Comparison of ENCODE assay signal across 9 mouse cellular contexts in genomic region chr16:13505055-13505454, GRCm38 (mm10).
DNase-seq lines count a peak whose midpoint lies in the region; TF ChIP-seq lines count a peak whose summit lies in the region.
"Had no signal": no experiment of that assay in that cellular context is flagged by ENCODE, and none has a peak within 500 bp of the region (broad histone marks: within the 10 kb centered on the region; RNA-seq: fewer than 3 reads in every experiment).

No protein-coding gene starts in this region.

- H3K36me3 ChIP-seq in heart, adult 2 months (ENCODE audit: control insufficient read depth, insufficient read depth, low read length): no peaks in the 10 kb centered on the region
- H3K36me3 ChIP-seq: midbrain, embryonic 10.5 days had no signal

- no peak overlapping the region for H3K9ac ChIP-seq in heart, adult 2 months (ENCODE audit: low read depth, low read length)

- no peak for TF ChIP-seq CTCF in heart, adult 2 months (IDR thresholded peaks at IDR 0.05)

- TF ChIP-seq EP300 in heart, adult 2 months (IDR thresholded peaks at IDR 0.05; ENCODE audit: insufficient read depth, low read depth, low read length): no peak

- WGBS in heart, adult 2 months: 39% methylated on average over 5 of the region's 5 CpGs

- H3K4me1 ChIP-seq in heart, adult 2 months (ENCODE audit: control insufficient read depth, insufficient read depth, low read length): no peaks in the 10 kb centered on the region; the same call in 1 of the 2 replicates
- peaks cover 4% of the 10 kb centered on the region; the same call in 1 of the 2 replicates for H3K4me1 ChIP-seq in brown adipose tissue, adult 24 weeks (ENCODE audit: control insufficient read depth, insufficient read depth, insufficient read length, low read length)
- H3K4me1 ChIP-seq: midbrain, embryonic 10.5 days had no signal

- intact Hi-C loops in heart, adult 2 months (cut with DNase I): no loop called here
- intact Hi-C loops in heart, postnatal 25 days (cut with DNase I): no loop called here
- intact Hi-C loops in heart, postnatal 10 days (cut with DNase I): no loop called here

- no peaks in the 10 kb centered on the region for H3K79me2 ChIP-seq in heart, adult 2 months (replicated peaks; ENCODE audit: control insufficient read depth, insufficient read depth, low read length)

- no peaks in the 10 kb centered on the region for H3K27me3 ChIP-seq in heart, adult 2 months (ENCODE audit: control insufficient read depth, insufficient read depth, low read length)

- H3K27ac ChIP-seq in heart, adult 2 months: peak overlapping the region; percentile 66
- H3K27ac ChIP-seq in brown adipose tissue, adult 24 weeks (replicated peaks; ENCODE audit: low read depth, low read length): peak overlapping the region; percentile 97
- H3K27ac ChIP-seq: midbrain, embryonic 10.5 days had no signal

- peak; percentile 39 to 72 for DNase-seq in heart, adult 2 months
- no peak for DNase-seq in heart, postnatal 25 days (ENCODE audit: low spot score)
- peak; percentile 54 for DNase-seq in MN1 (ENCODE audit: low spot score)
- DNase-seq in heart, postnatal 10 days: peak; percentile 67 to 73
- no peak for DNase-seq in right cerebral cortex, postnatal 14 days
- DNase-seq in natural killer cell, adult 2 months (ENCODE audit: low spot score in 2 of 2): no peak
- DNase-seq in testis, postnatal 10 days (ENCODE audit: low spot score): no peak

- H3K4me3 ChIP-seq in heart, adult 2 months: no peak overlapping the region
- H3K4me3 ChIP-seq in brown adipose tissue, adult 24 weeks (ENCODE audit: insufficient read depth, low read depth, low read length): no peak overlapping the region
- H3K4me3 ChIP-seq: midbrain, embryonic 10.5 days had no signal

- TF ChIP-seq POLR2A in heart, adult 2 months (IDR thresholded peaks at IDR 0.05; ENCODE audit: insufficient read depth, low read depth, low read length): no peak

Comparison
In these comparisons a context has a peak if more than half of its experiments do, and no peak if none do; other contexts are left out.
1. DNase-seq: peak in heart, adult 2 months (2 of 2), MN1 (single experiment) and heart, postnatal 10 days (2 of 2); none in heart, postnatal 25 days (single experiment), right cerebral cortex, postnatal 14 days (single experiment), natural killer cell, adult 2 months (0 of 2) and testis, postnatal 10 days (single experiment).